Mouse (Mus musculus) activated CD4-positive, CD25-positive, alpha-beta regulatory T cell, adult 4 months (primary cell): ENCODE results near the gene Msi2. TPM values are rescaled to one million over a fixed set of nuclear protein-coding genes. Genes with fewer than 3 reads are reported as not detected.

ENCODE experiments used
- ATAC-seq: one replicate; pipeline ENCODE4 v1.8.0; 2017
- polyA plus RNA-seq, 2 experiments: library from polyadenylated mRNA; unstranded; fragments of 100-300 nt; shearing (Covaris generic); gene quantifications; one replicate each; pipeline ENCODE4 v1.2.1; 2017

The Msi2 gene
- polyA plus RNA-seq, 2 experiments from 2014 or later, result 21.6 to 25.6 TPM

DNA sequence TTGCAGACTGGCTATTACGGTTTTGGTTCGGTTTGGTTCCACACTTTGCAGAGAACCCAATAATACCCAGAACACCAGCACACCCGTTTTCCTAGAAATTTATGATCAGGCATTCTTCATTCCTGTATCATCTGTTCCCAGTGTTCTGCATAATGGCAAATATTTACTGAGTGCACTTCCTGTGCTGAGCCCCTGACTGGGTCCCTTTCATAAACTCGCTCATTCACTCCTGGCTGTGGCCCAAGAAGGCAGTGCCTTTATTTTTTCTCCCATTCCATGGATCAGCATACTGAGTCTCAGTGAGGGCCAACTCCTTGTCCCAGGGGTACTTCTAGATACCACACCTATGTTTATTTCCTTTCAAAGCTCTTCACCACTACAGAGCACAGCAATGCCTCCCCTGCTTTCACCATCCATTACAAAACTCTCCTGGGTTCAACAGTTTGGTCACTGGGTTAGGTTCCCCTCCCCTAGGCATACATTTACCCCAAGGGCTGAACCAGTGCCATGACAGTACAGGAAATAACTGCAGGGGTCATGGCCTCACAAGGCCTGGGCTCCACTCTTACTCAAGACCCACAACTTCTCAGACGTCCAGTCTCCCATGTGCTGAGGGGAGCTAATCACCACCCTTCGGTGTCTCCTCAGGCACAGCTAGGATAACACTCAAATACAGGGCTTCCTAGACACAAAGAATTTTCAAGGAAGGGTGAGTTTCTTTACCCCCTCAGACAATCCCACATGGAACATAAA lies 160.3 kb downstream of the Msi2 start:
- ATAC-seq, result no peak

DNA sequence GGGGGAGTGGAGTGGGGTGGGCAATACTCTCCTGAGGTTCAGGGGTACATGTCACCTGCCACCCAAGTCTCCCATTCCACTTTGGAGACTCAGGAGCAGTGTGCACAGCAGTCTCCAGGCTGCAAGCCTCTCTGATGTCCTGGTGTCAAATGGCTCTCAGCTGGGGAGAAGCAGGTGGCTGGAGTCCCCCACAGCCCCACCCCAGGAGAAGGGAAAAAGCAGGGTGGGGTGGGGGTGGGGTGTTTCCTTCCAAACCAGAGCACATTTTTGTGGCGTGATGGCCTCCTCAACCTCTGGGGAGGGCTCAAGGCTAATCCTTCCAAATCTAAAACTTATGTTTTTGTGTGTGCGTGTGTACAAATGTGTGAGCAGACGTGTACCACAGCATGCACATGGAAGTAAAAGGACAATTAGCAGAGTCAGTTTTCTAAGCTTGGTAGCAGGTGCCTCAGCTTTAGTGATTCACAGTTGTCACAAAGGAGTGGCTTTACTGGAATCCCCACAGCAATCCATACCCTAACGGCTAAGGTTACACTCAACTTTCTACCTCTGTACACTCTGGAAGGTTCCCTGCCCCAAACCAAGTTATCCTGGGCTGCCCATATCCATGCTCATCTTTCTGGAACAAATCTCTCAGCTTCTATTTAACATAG lies 161.1 kb downstream of the Msi2 start:
- no peak for ATAC-seq

- ATAC-seq, result no peak
Measured at GRCm38 (mm10) chr11:88555902-88556549, 162.3 kb downstream of the Msi2 start.

- ATAC-seq, result no peak
Measured at GRCm38 (mm10) chr11:88555232-88555818, 163.0 kb downstream of the Msi2 start.

GRCm38 (mm10) chr11:88553521-88554310 lies 164.6 kb downstream of the Msi2 start:
- ATAC-seq, result no peak

DNA sequence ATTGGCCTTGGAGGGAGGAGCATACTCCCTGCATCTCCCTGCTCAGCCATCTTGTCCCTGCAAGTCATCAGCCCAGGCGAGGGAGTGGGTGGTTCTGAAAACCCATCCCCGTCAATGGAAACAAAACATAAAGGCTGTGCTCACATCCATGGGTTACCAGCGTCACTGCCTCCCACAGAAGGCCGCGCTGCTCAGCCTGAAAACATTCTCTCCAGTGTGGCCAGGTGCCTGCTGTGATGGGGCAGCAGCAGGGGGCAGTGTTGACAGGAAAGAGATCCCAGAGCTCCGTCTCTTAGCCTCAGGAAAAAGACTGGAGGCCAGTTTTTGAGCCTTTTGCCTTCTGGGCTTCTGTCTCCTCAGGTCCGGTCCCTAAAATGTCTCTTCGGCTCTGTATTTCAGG lies 165.3 kb downstream of the Msi2 start:
- ATAC-seq, result peak; percentile 71

- ATAC-seq, result no peak
Measured at GRCm38 (mm10) chr11:88552385-88552784, 165.9 kb downstream of the Msi2 start.

GRCm38 (mm10) chr11:88551034-88551433 lies 167.3 kb downstream of the Msi2 start:
- peak; percentile 62 for ATAC-seq

GRCm38 (mm10) chr11:88550083-88550907 lies 168.0 kb downstream of the Msi2 start:
- peak; percentile 57 for ATAC-seq

GRCm38 (mm10) chr11:88549529-88549900 lies 168.8 kb downstream of the Msi2 start:
- ATAC-seq, result no peak

- ATAC-seq, result no peak
Measured at GRCm38 (mm10) chr11:88548832-88549528, 169.3 kb downstream of the Msi2 start.

DNA sequence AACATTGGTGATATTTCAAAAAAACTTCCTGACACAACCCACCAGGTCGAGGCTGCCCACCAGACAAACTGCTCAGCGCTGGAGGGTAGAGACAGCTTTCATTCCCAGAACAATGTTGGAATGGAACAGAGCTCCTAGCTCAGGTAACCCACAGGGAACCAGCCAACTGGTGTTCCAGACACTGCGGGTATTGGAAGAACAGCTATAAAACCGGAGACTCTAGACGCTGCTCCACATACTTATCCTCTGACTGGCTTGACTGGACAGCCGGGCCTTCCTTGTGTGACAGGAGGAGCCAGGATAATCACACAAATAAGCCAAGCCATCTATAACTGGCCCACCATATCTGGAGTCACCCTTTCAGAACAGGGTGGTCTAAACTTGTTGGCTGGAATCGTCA lies 169.9 kb downstream of the Msi2 start:
- ATAC-seq, result no peak

DNA sequence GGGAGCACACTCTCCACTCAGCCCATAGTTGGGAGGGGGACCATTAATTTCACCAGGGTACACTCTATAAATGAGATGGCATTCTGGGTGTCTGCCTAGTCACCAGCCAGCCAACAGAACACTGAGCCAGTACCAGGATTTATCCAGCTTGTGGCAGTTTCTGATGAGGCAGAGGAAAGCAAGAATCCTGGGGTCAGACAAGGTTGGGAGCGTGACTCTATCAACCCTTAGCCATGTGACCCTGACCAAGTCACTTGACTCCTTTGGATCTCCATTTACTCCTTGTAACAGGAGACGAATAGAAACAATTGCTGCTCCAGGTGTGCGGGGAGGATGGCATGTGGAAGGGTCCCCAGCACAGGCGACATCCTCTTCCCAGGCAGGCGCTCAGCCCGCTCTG lies 174.5 kb downstream of the Msi2 start:
- ATAC-seq, result no peak

GRCm38 (mm10) chr11:88542817-88543216 lies 175.5 kb downstream of the Msi2 start:
- no peak for ATAC-seq

- ATAC-seq, result peak; percentile 25
Measured at GRCm38 (mm10) chr11:88541666-88542639, 176.4 kb downstream of the Msi2 start.

GRCm38 (mm10) chr11:88539637-88540478 lies 178.5 kb downstream of the Msi2 start:
- peak; percentile 58 for ATAC-seq

- no peak for ATAC-seq
Measured at GRCm38 (mm10) chr11:88538710-88539340, 179.5 kb downstream of the Msi2 start.

- ATAC-seq, result no peak
Measured at GRCm38 (mm10) chr11:88537344-88537743, 181.0 kb downstream of the Msi2 start.
